Mouse (Mus musculus): ENCODE results near the gene Samd14.

Gene Samd14

DNA sequence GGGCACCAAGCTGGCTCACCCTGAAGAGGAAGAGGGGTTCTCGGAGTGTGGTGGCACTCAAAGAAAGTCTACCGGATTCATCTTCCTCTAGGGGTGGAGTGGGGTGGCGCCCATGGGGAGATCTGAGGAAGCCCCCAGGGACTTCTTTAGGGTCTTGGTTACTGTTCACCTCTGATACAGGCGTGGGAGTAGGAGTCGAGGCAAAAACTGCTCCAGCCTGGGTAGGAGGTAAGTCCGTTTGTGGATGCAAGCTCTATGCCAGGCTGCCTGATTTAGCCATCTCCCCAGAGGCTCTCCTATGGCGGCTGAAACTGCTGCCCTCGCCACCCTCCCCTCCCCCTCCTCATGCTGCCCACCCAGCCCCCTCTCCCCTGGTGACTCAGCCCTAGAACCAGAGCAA lies 62.5 kb downstream of the Samd14 start:
- no peak for DNase-seq (ENCODE audit: low read depth, low spot score)

DNA sequence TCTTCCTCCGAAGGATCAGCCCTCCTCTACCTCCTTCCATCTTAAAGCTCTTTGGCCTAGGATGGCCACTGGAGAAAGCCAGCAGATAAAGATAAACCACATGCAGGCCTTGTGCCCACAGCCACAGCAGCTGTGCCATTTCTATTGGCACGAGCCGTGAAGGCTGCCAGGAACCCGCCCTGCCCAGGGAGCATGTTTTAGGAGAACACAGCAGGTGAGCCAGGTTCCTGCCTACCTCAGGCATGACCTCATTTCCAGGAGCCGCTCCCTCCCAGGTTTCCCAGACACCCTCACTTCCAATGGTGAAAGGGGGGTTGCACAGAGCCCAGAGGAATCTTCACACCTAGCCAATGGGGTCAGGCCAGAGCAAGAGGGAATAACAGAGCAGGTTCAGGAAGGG lies 63.1 kb downstream of the Samd14 start:
- DNase-seq (ENCODE audit: low read depth, low spot score), result no peak

DNA sequence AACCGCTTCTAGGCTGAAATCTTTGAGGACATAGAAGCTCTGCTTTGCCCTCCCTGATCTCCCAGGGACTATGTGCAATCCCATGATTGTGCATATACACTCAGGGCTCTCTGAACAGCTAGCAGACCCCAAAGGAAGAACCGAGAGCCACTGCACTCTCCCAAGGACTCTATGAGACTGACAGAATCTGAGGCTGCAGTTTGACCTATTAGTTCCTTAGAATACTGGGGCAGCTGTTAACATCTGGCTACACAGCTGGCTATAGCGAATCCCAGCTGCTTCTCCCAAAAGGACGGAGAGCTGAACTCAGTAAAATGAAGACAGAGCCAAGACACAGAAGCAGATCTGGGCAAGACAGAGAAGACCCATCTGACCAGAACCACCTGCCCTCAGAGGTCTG lies 64.2 kb downstream of the Samd14 start:
- DNase-seq (ENCODE audit: low read depth, low spot score), result no peak

DNA sequence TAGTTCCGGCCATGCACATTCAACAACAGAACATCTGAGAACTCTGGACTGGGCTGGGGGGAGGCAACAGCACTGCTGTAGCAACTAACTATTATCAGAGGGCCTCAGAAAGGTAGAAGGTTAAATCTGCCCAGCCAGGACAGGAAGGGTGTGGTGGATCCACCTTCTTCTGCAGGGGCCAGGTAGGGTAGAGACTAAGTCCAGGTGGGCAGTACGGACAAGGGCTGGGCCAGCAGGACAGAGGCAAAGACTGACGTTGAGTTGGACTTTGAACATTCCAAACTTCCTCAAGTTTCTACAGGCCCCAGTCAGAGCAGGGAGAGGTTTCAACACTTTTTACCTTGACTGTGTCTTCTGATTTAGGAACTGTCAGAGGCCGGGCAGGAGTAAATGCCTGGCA lies 65.0 kb downstream of the Samd14 start:
- DNase-seq (ENCODE audit: low read depth, low spot score), result no peak

DNA sequence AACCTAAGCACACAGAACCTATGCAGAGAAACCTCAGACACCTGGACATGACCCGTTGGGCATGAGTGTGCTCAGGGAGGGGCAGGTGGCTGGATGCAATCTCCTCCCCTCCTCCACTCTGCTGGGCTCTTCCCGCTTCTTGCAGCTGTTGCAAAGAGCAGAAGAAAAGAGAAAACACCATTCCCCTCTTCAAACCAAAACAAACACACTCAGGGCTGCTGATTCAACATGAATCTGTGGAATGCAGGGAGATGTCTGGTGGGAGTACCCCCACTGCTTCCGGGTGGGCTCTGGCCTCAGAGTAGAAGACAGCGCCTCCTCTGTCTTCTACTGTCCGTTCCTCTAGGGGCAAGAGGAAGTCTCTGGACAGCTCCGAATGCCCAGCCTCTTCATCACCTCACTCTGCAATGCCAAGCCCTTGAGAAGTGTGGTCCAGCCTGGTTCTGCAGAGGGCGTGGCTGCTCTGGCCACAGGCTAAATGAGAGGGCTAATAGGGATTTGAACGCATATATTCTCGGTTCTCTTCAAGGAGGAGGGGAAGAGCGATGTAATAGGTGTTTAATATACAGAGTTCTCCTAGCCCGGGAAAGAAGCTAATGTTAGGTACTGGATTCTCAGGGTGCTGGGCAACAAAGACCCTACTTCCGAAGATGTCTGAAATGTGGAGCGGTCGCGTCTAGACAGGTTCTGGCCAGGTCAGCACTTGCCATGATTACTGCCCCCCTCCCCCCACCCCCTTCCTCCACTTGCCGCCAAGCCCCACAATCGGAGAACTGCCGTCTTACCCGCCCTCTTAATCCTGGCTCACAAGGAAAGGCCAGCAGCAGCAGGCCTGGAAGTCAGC lies 65.7 kb downstream of the Samd14 start:
- no peak for DNase-seq (ENCODE audit: low read depth, low spot score)
